Mouse (Mus musculus) brown adipose tissue, adult 24 weeks (tissue): ENCODE results near the gene Neurod1. TPM values are rescaled to one million over a fixed set of nuclear protein-coding genes. Genes with fewer than 3 reads are reported as not detected.

Experiments
- H3K27ac ChIP-seq: fragments of 200-500 bp; replicated peaks from 2 replicates; pipeline ENCODE4 v1.5.1; 2012; ENCODE audit warnings: low read depth, mild to moderate bottlenecking, low read length
- H3K4me1 ChIP-seq: fragments of 200-500 bp; 2 replicates; pipeline ENCODE4 v1.6.1; 2012; ENCODE audit warnings: low read length, mixed read lengths; ENCODE audit not compliant: control insufficient read depth, insufficient read depth, insufficient read length
- H3K4me3 ChIP-seq: fragments of 200-500 bp; 2 replicates; pipeline ENCODE4 v1.5.1; 2012; ENCODE audit warnings: low read depth, mild to moderate bottlenecking, low read length, moderate library complexity; ENCODE audit not compliant: insufficient read depth
- polyA plus RNA-seq: library from polyadenylated mRNA; stranded (reverse); fragments of >200 nt; gene quantifications from 2 replicates; pipeline ENCODE4 v1.2.4, GENCODE M21; 2012; ENCODE audit not compliant: missing spikeins, insufficient read depth, insufficient read length

The Neurod1 gene
- polyA plus RNA-seq, 1 experiment = not detected

GRCm38 (mm10) chr2:79453901-79454781 lies 2.4 kb downstream of the Neurod1 start:
- H3K27ac ChIP-seq = no peak overlapping the region
- peak overlapping the region; percentile 39 for H3K4me3 ChIP-seq

GRCm38 (mm10) chr2:79451438-79451837 lies 5.1 kb downstream of the Neurod1 start:
- Histone ChIP-seq H3K27ac (no peak overlapping the region), H3K4me1 (no peaks in the 10 kb centered on the region), H3K4me3 (no peak overlapping the region)

More at GRCm38 (mm10) chr2:79453901-79454781, 2.4 kb downstream of the Neurod1 start:
- no peaks in the 10 kb centered on the region for H3K4me1 ChIP-seq

GRCm38 (mm10) chr2:79450684-79451394 lies 5.7 kb downstream of the Neurod1 start:
- no peaks in the 10 kb centered on the region for H3K4me1 ChIP-seq
- no peak overlapping the region for H3K4me3 ChIP-seq
- no peak overlapping the region for H3K27ac ChIP-seq

GRCm38 (mm10) chr2:79449371-79449770 lies 7.2 kb downstream of the Neurod1 start:
- no peak overlapping the region for H3K27ac ChIP-seq
- H3K4me3 ChIP-seq = no peak overlapping the region
- no peaks in the 10 kb centered on the region for H3K4me1 ChIP-seq

- H3K4me3 ChIP-seq = no peak overlapping the region
- no peaks in the 10 kb centered on the region for H3K4me1 ChIP-seq
- H3K27ac ChIP-seq = no peak overlapping the region
Measured at GRCm38 (mm10) chr2:79447198-79447597, 9.4 kb downstream of the Neurod1 start.

GRCm38 (mm10) chr2:79443861-79444620 lies 12.5 kb downstream of the Neurod1 start:
- Histone ChIP-seq H3K4me3 (no peak overlapping the region), H3K4me1 (no peaks in the 10 kb centered on the region), H3K27ac (no peak overlapping the region)

- no peak overlapping the region for H3K4me3 ChIP-seq
Measured at GRCm38 (mm10) chr2:79443401-79443800, 13.2 kb downstream of the Neurod1 start.

GRCm38 (mm10) chr2:79442906-79443305 lies 13.6 kb downstream of the Neurod1 start:
- no peaks in the 10 kb centered on the region for H3K4me1 ChIP-seq
- H3K4me3 ChIP-seq = no peak overlapping the region
- no peak overlapping the region for H3K27ac ChIP-seq

More at GRCm38 (mm10) chr2:79443401-79443800, 13.2 kb downstream of the Neurod1 start:
- Histone ChIP-seq H3K4me1 (no peaks in the 10 kb centered on the region), H3K27ac (no peak overlapping the region)

GRCm38 (mm10) chr2:79442227-79442626 lies 14.3 kb downstream of the Neurod1 start:
- Histone ChIP-seq H3K4me1 (no peaks in the 10 kb centered on the region), H3K27ac (no peak overlapping the region)

GRCm38 (mm10) chr2:79430061-79430460 lies 26.5 kb downstream of the Neurod1 start:
- Histone ChIP-seq H3K4me1 (0 out of 2 replicates have a peak, but pooled peaks cover 11% of the 10 kb centered on the region), H3K27ac (no peak overlapping the region), H3K4me3 (no peak overlapping the region)

More at GRCm38 (mm10) chr2:79442227-79442626, 14.3 kb downstream of the Neurod1 start:
- no peak overlapping the region for H3K4me3 ChIP-seq

GRCm38 (mm10) chr2:79429650-79430049 lies 26.9 kb downstream of the Neurod1 start:
- Histone ChIP-seq H3K4me3 (no peak overlapping the region), H3K4me1 (0 out of 2 replicates have a peak, but pooled peaks cover 11% of the 10 kb centered on the region), H3K27ac (no peak overlapping the region)

GRCm38 (mm10) chr2:79429108-79429507 lies 27.4 kb downstream of the Neurod1 start:
- peak overlapping the region; percentile 59; the same call in 1 of the 2 replicates for H3K4me3 ChIP-seq
- H3K4me1 ChIP-seq = 0 out of 2 replicates have a peak, but pooled peaks cover 11% of the 10 kb centered on the region
- H3K27ac ChIP-seq = no peak overlapping the region

- H3K27ac ChIP-seq = no peak overlapping the region
- peak overlapping the region; percentile 59 for H3K4me3 ChIP-seq
Measured at GRCm38 (mm10) chr2:79428569-79429104, 27.9 kb downstream of the Neurod1 start.

GRCm38 (mm10) chr2:79428022-79428421 lies 28.5 kb downstream of the Neurod1 start:
- Histone ChIP-seq H3K27ac (no peak overlapping the region), H3K4me3 (no peak overlapping the region), H3K4me1 (0 out of 2 replicates have a peak, but pooled peaks cover 11% of the 10 kb centered on the region)

More at GRCm38 (mm10) chr2:79428569-79429104, 27.9 kb downstream of the Neurod1 start:
- H3K4me1 ChIP-seq = 0 out of 2 replicates have a peak, but pooled peaks cover 11% of the 10 kb centered on the region
